Mouse (Mus musculus): Measurements from ENCODE around the gene Rbm20. TPM values are rescaled to one million over a fixed set of nuclear protein-coding genes. Genes with fewer than 3 reads are reported as not detected.

The Rbm20 gene
- polyA plus RNA-seq, 1 experiment from 2014 or later = 0.52 TPM

DNA sequence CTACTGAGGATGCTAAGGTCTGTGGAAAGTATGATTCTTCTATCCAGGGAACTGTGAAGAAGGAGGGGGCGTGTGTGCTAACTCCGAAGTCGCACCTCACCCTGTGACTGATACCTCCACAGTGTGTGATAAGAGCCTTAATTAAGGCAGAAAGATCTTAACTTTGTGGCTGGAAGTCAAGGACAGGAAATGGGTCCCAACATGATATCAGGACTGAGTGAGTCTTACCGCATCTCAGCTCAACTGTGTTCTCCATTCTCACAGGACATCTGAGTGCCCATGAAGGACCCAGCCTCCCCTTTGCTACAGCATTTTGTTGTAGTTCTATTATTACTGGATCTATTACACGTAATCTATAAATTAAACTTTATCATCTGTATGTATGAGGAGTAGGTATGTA lies 19.7 kb upstream of the Rbm20 start:
- 69% methylated on average over 5 of the region's 5 CpGs for WGBS
- Histone ChIP-seq H3K27me3 (replicated peaks; ENCODE audit: control insufficient read depth, insufficient read depth, low read length) (no peaks in the 10 kb centered on the region), H3K4me3 (ENCODE audit: low read depth, low read length) (no peak overlapping the region), H3K36me3 (ENCODE audit: control insufficient read depth, insufficient read depth) (no peaks in the 10 kb centered on the region; the same call in 1 of the 2 replicates), H3K4me2 (replicated peaks; ENCODE audit: low read depth) (no peak overlapping the region), H3K4me1 (replicated peaks; ENCODE audit: control insufficient read depth, insufficient read depth, low read length) (no peaks in the 10 kb centered on the region), H3K9ac (ENCODE audit: low read depth, low read length) (no peak overlapping the region), H3K9me3 (ENCODE audit: control insufficient read depth) (no peaks in the 10 kb centered on the region), H3K27ac (ENCODE audit: low read depth, low read length) (no peak overlapping the region)
- no peak for TF ChIP-seq CTCF (IDR thresholded peaks at IDR 0.05; ENCODE audit: low read depth)
- no peak for ATAC-seq

DNA sequence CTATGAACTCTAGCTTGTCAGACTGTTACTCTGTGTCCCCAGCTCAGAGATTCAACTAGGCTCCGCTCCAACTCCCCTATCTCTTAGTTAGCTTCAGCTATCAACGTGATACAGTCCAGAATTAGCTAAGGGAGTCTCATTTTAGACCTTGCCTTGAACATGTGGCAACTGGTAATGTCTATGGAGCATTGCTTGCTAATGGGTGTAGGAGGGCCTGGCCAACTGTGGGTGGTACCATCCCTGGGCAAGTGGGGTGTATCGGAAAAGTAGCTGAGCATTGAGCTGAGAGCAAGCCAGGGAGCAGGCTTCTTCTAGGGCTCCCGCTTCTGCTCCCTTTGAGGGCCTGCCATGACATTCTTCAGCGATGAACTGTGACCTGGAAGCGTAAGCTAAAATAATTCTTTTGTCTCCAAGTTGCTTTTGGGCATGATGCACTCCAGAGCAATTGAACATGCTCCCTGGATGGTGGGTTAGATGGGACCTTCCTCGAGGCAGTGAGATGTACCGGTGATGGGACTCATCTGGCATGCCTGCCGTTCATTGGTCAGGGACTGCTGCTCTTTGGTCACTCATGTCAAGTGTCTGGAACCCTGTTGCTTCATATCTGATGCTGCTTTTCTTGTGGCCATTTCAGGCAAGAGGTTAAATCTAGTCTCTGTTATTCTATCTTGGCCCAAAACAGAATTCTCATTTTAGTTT lies 16.2 kb upstream of the Rbm20 start:
- no peak for TF ChIP-seq CTCF (IDR thresholded peaks at IDR 0.05; ENCODE audit: low read depth)
- Histone ChIP-seq H3K9me3 (ENCODE audit: control insufficient read depth) (no peaks in the 10 kb centered on the region), H3K4me2 (replicated peaks; ENCODE audit: low read depth) (no peak overlapping the region), H3K4me1 (replicated peaks; ENCODE audit: control insufficient read depth, insufficient read depth, low read length) (no peaks in the 10 kb centered on the region), H3K4me3 (ENCODE audit: low read depth, low read length) (no peak overlapping the region), H3K27me3 (replicated peaks; ENCODE audit: control insufficient read depth, insufficient read depth, low read length) (no peaks in the 10 kb centered on the region), H3K36me3 (ENCODE audit: control insufficient read depth, insufficient read depth) (no peaks in the 10 kb centered on the region), H3K9ac (ENCODE audit: low read depth, low read length) (no peak overlapping the region), H3K27ac (ENCODE audit: low read depth, low read length) (no peak overlapping the region)
- WGBS = 79% methylated on average over 9 of the region's 9 CpGs
- no peak for ATAC-seq

DNA sequence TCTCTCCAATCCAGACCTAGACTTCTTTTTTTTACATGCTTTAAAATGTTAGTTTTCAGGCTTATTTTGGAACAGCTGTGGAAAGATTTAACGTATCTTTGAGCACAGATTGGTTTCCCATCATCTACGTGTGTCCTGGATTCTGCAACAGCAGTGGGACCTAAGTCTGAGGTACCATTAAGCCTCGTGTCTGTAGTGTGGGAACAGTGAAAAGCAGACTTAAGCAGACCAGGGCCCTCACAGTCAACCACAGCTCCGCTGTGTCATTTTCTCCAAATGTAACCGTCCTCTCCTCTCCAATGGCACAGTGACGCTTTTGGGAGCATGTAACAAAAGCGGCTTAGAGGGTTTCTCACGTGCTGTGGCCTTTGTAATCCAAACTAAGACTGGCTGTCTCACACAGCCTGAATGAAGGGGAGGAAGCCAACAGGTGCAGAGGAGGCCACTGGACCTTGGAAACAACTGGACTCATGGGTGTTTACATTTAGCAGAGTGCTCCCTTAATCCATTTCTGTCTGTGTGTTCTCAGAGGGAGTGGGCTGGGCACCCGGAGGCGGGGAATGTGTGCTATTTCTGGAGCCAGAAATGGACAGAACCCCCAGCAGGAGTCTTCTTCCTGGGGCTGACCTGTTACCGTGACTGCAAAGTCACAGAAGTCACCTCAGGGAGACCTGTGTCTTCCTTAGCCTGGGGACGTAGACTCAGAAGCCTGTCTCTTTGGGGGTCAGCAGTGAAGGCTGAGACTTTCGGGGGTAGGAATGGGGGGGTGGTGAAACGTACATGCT lies 15.0 kb upstream of the Rbm20 start:
- no peak overlapping the region for H3K27ac ChIP-seq (ENCODE audit: low read depth, low read length)
- H3K9me3 ChIP-seq (ENCODE audit: control insufficient read depth) = no peaks in the 10 kb centered on the region
- no peak overlapping the region for H3K4me3 ChIP-seq (ENCODE audit: low read depth, low read length)
- no peaks in the 10 kb centered on the region for H3K27me3 ChIP-seq (replicated peaks; ENCODE audit: control insufficient read depth, insufficient read depth, low read length)
- 62% methylated on average over 14 of the region's 14 CpGs for WGBS
- H3K36me3 ChIP-seq (ENCODE audit: control insufficient read depth, insufficient read depth) = no peaks in the 10 kb centered on the region
- H3K4me2 ChIP-seq (replicated peaks; ENCODE audit: low read depth) = no peak overlapping the region
- no peaks in the 10 kb centered on the region for H3K4me1 ChIP-seq (replicated peaks; ENCODE audit: control insufficient read depth, insufficient read depth, low read length)
- no peak for TF ChIP-seq CTCF (IDR thresholded peaks at IDR 0.05; ENCODE audit: low read depth)
- no peak for ATAC-seq
- H3K9ac ChIP-seq (ENCODE audit: low read depth, low read length) = no peak overlapping the region

DNA sequence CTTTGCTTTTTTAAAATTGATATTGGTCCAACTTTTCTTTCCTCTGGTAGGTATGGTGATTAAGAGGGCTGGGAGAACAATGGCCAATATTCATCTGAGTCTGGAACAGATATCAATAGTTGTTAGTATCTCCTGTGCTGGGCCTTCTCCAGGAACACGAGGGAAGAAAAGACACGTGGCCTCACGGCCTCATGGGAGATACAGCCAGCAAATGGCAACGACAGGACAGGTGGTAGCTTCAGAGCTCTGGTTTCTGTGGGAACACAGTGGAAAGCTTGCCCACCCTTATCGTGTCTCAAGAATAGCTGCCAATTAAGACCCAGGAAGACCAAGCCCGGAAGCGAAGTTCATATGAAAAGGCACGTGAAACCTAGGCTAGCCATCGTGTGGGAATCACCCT lies 12.3 kb upstream of the Rbm20 start:
- H3K9ac ChIP-seq (ENCODE audit: low read depth, low read length) = no peak overlapping the region
- no peak overlapping the region for H3K4me3 ChIP-seq (ENCODE audit: low read depth, low read length)
- no peaks in the 10 kb centered on the region for H3K36me3 ChIP-seq (ENCODE audit: control insufficient read depth, insufficient read depth)
- no peaks in the 10 kb centered on the region for H3K4me1 ChIP-seq (replicated peaks; ENCODE audit: control insufficient read depth, insufficient read depth, low read length)
- no peak for TF ChIP-seq CTCF (IDR thresholded peaks at IDR 0.05; ENCODE audit: low read depth)
- no peak for ATAC-seq
- no peak overlapping the region for H3K27ac ChIP-seq (ENCODE audit: low read depth, low read length)
- H3K4me2 ChIP-seq (replicated peaks; ENCODE audit: low read depth) = no peak overlapping the region
- no peaks in the 10 kb centered on the region for H3K27me3 ChIP-seq (replicated peaks; ENCODE audit: control insufficient read depth, insufficient read depth, low read length)
- no peaks in the 10 kb centered on the region for H3K9me3 ChIP-seq (ENCODE audit: control insufficient read depth)
- 86% methylated on average over 9 of the region's 9 CpGs for WGBS

DNA sequence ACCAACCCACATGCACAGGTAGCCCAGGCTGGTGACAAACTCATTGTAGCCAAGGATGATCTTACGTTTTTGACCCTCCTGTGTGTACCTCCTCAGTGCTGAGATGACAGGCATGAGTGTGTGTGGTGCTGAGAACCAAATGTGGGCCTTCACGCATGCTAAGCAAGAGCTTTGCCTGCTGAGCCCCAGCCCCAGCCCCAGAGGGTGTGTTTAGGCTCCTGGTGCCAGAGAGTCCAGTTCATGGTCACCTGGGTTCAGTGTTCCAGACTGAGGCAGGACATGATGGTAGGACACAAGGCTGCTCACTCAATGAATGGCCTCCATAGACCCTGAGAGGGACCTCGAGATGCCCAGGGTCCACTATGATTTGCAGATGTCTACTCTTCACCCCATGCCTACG lies 11.7 kb upstream of the Rbm20 start:
- no peak overlapping the region for H3K27ac ChIP-seq (ENCODE audit: low read depth, low read length)
- no peak for ATAC-seq
- no peaks in the 10 kb centered on the region for H3K27me3 ChIP-seq (replicated peaks; ENCODE audit: control insufficient read depth, insufficient read depth, low read length)
- H3K36me3 ChIP-seq (ENCODE audit: control insufficient read depth, insufficient read depth) = no peaks in the 10 kb centered on the region
- H3K4me3 ChIP-seq (ENCODE audit: low read depth, low read length) = no peak overlapping the region
- no peak overlapping the region for H3K4me2 ChIP-seq (replicated peaks; ENCODE audit: low read depth)
- TF ChIP-seq CTCF (IDR thresholded peaks at IDR 0.05; ENCODE audit: low read depth) = no peak
- no peak overlapping the region for H3K9ac ChIP-seq (ENCODE audit: low read depth, low read length)
- H3K4me1 ChIP-seq (replicated peaks; ENCODE audit: control insufficient read depth, insufficient read depth, low read length) = no peaks in the 10 kb centered on the region
- 91% methylated on average over 4 of the region's 4 CpGs for WGBS
- no peaks in the 10 kb centered on the region for H3K9me3 ChIP-seq (ENCODE audit: control insufficient read depth)

DNA sequence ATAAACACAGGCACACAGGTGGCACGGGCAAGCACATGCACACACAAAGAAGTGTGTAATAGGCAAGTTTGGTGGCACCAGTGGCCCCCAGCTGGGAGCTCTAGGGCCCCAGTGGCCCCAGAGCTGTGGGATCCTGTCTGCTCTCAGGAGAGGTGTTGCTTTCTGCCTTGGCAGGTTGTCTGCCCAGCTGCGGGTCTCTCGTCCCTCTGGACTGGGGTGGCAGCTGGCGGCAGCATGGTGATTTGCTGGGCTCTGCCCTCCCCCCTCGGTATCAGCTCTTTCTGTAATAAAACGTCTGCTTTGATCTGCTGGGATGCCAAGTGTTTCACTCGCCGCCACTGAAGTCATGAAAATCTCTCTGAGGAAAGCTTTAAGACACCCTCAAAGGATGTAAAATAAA lies 10.4 kb upstream of the Rbm20 start:
- WGBS = 26% methylated on average over 8 of the region's 8 CpGs
- ATAC-seq = no peak
- TF ChIP-seq CTCF (IDR thresholded peaks at IDR 0.05; ENCODE audit: low read depth) = no peak

More for the DNA sequence above, 10.4 kb upstream of the Rbm20 start:
- no peak overlapping the region for H3K9ac ChIP-seq (ENCODE audit: low read depth, low read length)
- no peaks in the 10 kb centered on the region for H3K36me3 ChIP-seq (ENCODE audit: control insufficient read depth, insufficient read depth)
- H3K4me3 ChIP-seq (ENCODE audit: low read depth, low read length) = no peak overlapping the region
- H3K27ac ChIP-seq (ENCODE audit: low read depth, low read length) = no peak overlapping the region
- no peaks in the 10 kb centered on the region for H3K4me1 ChIP-seq (replicated peaks; ENCODE audit: control insufficient read depth, insufficient read depth, low read length)
- no peaks in the 10 kb centered on the region for H3K9me3 ChIP-seq (ENCODE audit: control insufficient read depth)
- H3K4me2 ChIP-seq (replicated peaks; ENCODE audit: low read depth) = no peak overlapping the region
- H3K27me3 ChIP-seq (replicated peaks; ENCODE audit: control insufficient read depth, insufficient read depth, low read length) = 0 out of 2 replicates have a peak, but pooled peaks cover 7% of the 10 kb centered on the region
